Mouse (Mus musculus): ENCODE measurements around the gene Pced1b.

DNA sequence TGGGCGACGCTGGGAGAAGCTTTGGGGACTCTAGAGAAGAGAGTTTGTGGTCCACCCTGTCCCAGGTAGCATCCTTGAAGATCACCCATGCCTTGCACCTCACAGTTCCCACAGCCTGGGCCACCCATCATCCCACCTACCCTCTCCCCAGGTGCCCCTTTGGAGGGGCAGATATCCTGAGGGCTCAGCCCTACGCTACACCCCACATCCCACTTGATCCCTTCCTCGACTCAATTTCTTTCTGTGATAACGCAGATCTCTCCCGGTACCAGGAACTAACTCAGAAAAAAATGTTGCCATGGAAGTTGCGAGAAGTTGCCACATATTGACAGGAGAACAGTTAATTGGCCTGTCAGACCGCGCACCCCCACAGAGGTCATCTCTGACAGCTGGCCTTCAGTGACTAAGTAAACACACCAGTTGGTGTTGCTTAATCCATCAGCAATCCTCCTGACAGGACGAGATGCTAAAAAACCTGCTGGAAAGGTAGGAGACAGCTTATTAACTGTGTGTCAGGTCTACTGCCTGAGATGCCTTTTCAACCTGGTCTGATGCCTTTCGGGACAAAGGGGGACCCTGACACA lies 17.3 kb upstream of the Pced1b start:
- TF ChIP-seq POLR2A (IDR thresholded peaks at IDR 0.05; ENCODE audit: control insufficient read depth in 1 of 2, insufficient read depth in 1 of 2, low read depth in 1 of 2, low read length in 2 of 2, poor library complexity in 1 of 2), result no peak
- no peak for TF ChIP-seq UBTF (IDR thresholded peaks at IDR 0.05; ENCODE audit: borderline replicate concordance, insufficient read depth, low read depth, low read length)
- TF ChIP-seq CTCF (IDR thresholded peaks at IDR 0.05 in 2 of 3, conservative IDR thresholded peaks at IDR 0.05 in 1 of 3; ENCODE audit: control insufficient read depth in 1 of 3, insufficient read depth in 1 of 3, low read depth in 2 of 3, low read length in 3 of 3, poor library complexity in 1 of 3, severe bottlenecking in 1 of 3), result no peak
- no peak for TF ChIP-seq CHD1 (IDR thresholded peaks at IDR 0.05; ENCODE audit: low read depth, low read length)
- no peak for TF ChIP-seq ZMIZ1 (IDR thresholded peaks at IDR 0.05; ENCODE audit: low read depth, low read length)
- TF ChIP-seq MAFK (IDR thresholded peaks at IDR 0.05; ENCODE audit: borderline replicate concordance, low read depth, low read length), result no peak
- TF ChIP-seq TCF12 (IDR thresholded peaks at IDR 0.05; ENCODE audit: low read depth, low read length), result no peak
- TF ChIP-seq EP300 (IDR thresholded peaks at IDR 0.05; ENCODE audit: low read depth in 1 of 2, low read length in 2 of 2), result no peak
- TF ChIP-seq TBP (IDR thresholded peaks at IDR 0.05; ENCODE audit: low read depth, low read length), result no peak
- no peak for TF ChIP-seq USF2 (IDR thresholded peaks at IDR 0.05; ENCODE audit: borderline replicate concordance in 1 of 2, insufficient read depth in 1 of 2, low read depth in 1 of 2, low read length in 2 of 2)
- TF ChIP-seq GATA1 (IDR thresholded peaks at IDR 0.05; ENCODE audit: low read depth, low read length), result no peak
- no peak for TF ChIP-seq USF1 (IDR thresholded peaks at IDR 0.05; ENCODE audit: low read depth, low read length)
